Mouse (Mus musculus): Measurements from ENCODE around the gene Ankrd55.
"Not testable (repeated sequence)": the region's sequence is repeated elsewhere in the genome, so short reads cannot be mapped to it uniquely, and the experiment has no call there.

Ankrd55 gene

DNA sequence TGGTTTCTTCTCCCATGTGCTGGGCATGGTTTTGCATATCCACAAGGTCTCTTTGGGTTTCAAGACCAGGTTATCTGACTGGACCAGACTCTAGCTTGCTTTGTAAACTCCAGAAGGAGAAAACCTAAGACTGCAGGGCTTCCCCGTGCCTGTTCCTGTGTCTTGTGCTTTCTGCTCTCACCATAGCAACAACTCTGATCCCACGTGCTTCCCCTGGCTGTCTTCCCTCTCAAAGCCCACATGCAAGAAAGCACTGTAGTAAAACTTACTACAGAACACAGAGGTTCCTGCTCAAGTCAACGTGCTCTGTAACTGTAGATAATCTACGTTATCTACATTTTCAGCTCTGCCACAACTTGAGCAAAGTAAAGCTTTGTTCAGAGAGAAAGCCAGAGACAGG lies 4.2 kb downstream of the Ankrd55 start:
- no peak for ATAC-seq (ENCODE audit: insufficient number of reproducible peaks, low FRiP score, low TSS enrichment)

GRCm38 (mm10) chr13:112293092-112293491 lies 4.8 kb downstream of the Ankrd55 start:
- no peak for ATAC-seq (ENCODE audit: insufficient number of reproducible peaks, low FRiP score, low TSS enrichment)

- no peak for ATAC-seq (ENCODE audit: insufficient number of reproducible peaks, low FRiP score, low TSS enrichment)
Measured at GRCm38 (mm10) chr13:112294446-112294845, 6.2 kb downstream of the Ankrd55 start.

DNA sequence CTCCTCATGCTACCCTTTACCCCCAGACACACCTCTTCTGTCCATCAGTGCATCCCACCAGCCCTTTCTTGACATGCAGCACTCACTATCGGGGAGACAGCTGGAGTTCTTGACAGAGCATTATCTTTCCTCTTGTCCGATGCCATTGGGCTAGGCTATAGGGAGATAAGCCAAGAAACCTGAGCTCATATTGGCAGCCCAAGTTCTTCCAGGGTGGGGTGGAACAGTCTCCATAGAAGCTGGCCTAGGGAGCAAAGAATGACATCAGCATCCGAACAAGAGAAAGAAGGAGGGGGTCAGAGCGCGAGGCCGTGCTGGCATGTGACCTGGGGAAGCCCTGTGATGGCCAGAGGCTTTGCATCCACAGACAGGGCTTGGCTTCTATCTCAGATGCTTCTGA lies 9.5 kb downstream of the Ankrd55 start:
- ATAC-seq (ENCODE audit: insufficient number of reproducible peaks, low FRiP score, low TSS enrichment), result no peak

DNA sequence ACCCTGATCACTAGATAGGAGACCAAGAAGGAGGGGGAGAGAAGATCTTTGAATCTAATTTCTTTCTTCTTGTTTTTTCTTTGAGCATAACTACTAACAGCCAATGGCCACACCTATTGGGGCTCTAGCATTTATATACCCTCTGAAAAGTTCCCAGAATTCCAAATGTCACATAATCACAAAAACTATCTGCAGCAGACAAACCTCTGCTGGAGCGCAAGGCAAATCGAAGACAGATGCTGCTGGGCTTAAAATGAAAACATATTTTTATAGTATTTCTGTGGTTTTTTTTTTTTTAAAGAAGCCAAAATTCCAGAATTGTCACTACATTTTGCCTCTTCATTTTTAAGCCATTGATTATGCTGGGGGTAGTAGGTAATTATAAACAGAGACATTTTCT lies 15.2 kb downstream of the Ankrd55 start:
- no peak for ATAC-seq (ENCODE audit: insufficient number of reproducible peaks, low FRiP score, low TSS enrichment)

DNA sequence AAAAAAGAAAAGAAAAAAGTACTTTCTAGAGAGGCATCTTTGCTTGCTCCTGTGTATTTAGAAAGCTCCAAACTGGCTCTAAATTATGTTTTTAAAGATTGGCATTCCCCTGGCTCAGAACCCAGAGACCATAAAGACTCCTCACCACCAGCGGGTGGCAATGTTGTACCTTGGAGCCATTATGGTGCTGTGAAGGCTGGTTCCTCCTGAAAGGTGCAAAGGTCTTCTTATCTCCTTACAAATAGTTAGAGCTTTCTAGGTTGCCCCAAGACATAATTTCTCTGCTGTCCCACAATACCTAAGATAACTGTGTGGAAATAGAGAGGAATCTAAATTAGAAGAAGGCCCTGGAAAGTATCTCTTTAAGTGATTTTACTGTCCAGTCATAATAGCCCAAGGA lies 20.4 kb downstream of the Ankrd55 start:
- ATAC-seq (ENCODE audit: insufficient number of reproducible peaks, low FRiP score, low TSS enrichment), result no peak

GRCm38 (mm10) chr13:112311611-112312010 lies 23.4 kb downstream of the Ankrd55 start:
- not testable (repeated sequence) for ATAC-seq (ENCODE audit: insufficient number of reproducible peaks, low FRiP score, low TSS enrichment)

DNA sequence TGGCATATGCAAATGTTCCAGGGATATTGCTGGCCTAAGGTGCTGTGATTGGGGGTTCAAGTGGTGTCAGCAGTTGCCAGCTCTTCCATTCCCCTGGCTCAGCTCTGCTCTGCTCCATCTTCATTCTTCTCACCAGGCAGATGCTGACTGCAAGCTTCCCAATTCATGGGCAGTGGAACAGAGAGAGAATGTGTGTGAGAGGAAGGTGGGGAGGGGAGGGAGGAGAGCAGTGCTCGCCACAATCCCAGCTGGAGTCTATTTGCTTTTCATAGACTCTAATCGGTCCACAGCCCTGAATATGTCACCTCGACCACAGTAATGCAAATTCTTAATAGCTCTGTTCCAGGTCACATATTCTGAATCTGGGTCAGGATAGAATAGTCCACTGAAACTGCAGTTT lies 27.2 kb downstream of the Ankrd55 start:
- peak; percentile 52 for ATAC-seq (ENCODE audit: insufficient number of reproducible peaks, low FRiP score, low TSS enrichment)

DNA sequence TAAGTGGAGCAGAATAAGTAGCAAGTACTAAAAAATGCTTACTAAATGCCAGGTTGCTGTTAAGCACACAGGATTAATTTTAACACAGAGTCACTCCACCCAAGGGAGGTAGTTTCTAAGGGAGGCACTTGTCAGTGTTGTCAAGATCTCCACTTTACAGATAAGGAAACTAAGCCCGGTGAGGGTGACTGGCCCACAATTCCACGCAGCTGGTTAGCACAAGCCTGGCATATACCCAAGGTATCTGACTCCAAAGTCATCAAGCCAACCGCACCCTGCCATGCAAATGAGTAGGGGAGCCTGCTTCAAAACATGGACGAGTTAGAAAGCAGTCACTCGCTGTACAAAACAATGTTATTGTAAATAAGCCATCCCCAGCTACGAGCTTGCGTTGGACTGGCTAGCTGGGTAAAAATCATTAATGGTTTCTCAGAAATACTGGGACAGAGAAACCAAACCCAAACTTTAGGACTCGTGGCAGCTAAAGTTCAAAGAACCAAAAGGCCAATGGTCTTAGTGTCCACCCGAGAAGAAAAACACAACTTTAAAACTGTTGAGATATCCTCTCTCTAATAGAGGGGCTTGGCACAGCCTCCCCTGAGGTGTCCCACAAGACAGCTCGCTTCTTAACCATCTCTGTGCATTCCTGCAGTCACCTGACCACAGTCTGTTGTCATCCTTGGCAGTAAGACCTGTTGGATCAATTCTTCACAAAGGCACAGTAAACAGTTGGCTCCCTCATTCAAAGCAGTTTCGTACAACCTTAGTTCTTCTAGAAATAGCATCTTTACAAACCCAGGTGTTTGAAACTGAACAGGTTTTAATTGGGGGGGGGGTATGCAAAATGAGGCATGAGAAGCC lies 28.6 kb downstream of the Ankrd55 start:
- no peak for ATAC-seq (ENCODE audit: insufficient number of reproducible peaks, low FRiP score, low TSS enrichment)

DNA sequence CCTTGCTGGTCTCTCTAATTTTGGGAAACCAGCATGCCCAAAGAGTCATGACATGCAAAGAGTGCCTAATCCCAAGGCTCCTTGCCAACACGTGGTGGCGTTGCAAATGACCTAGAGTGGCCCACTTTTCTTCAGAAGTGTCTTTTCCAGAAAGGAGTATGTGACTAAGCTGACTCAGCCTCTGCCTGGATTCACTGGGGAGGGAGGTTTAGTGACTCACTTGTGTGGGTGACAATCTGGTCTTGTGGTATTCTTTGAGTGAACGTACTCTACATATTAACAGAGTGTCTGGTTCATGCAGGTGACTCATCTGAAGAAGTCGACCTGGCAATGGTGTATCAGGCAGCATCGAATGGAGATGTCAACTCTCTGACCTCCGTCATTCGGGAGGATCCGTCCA lies 29.9 kb downstream of the Ankrd55 start:
- no peak for ATAC-seq (ENCODE audit: insufficient number of reproducible peaks, low FRiP score, low TSS enrichment)

GRCm38 (mm10) chr13:112323591-112324266 lies 35.5 kb downstream of the Ankrd55 start:
- ATAC-seq (ENCODE audit: insufficient number of reproducible peaks, low FRiP score, low TSS enrichment), result no peak

DNA sequence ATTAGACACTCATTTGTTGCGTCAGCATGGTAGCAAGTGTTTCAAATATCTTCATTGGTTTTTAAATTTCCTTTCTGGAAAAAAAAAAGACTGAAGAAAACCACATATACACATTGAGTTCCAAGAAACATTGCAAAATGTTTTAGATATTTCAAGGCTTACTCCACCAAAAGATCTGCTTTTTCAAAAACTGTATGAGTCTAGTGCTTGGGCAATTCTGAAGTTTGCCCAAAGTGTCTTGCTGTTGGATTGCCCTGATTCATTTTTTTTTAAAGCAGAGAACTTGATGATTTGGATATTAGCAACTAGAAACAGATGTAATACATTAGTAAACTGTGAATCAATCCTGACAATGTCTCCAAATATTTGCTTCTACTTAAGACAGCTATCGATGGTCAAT lies 36.9 kb downstream of the Ankrd55 start:
- ATAC-seq (ENCODE audit: insufficient number of reproducible peaks, low FRiP score, low TSS enrichment), result no peak

- ATAC-seq (ENCODE audit: insufficient number of reproducible peaks, low FRiP score, low TSS enrichment), result no peak
Measured at GRCm38 (mm10) chr13:112326403-112326802, 38.2 kb downstream of the Ankrd55 start.

DNA sequence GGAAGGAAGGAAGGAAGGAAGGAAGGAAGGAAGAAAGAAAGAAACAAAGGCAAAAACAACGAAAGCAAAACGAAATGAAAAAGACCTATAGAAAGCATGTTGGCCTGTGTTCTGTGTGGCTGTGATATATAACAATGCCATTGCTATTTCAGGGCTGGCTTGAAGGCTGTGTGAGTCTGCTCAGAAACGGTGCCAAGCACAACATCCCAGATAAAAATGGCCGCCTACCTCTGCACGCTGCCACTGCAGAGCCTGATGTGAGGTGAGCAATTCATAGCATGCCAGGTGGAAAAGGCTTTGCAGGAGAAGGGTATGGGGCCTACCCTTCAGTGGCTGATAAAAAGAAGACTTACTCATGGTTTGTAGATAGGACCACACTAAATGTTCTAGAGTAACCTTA lies 38.7 kb downstream of the Ankrd55 start:
- ATAC-seq (ENCODE audit: insufficient number of reproducible peaks, low FRiP score, low TSS enrichment), result no peak

GRCm38 (mm10) chr13:112327511-112327910 lies 39.3 kb downstream of the Ankrd55 start:
- no peak for ATAC-seq (ENCODE audit: insufficient number of reproducible peaks, low FRiP score, low TSS enrichment)

GRCm38 (mm10) chr13:112330257-112330656 lies 42.0 kb downstream of the Ankrd55 start:
- no peak for ATAC-seq (ENCODE audit: insufficient number of reproducible peaks, low FRiP score, low TSS enrichment)

- no peak for ATAC-seq (ENCODE audit: insufficient number of reproducible peaks, low FRiP score, low TSS enrichment)
Measured at GRCm38 (mm10) chr13:112330919-112331681, 42.8 kb downstream of the Ankrd55 start.

- no peak for ATAC-seq (ENCODE audit: insufficient number of reproducible peaks, low FRiP score, low TSS enrichment)
Measured at GRCm38 (mm10) chr13:112331682-112332061, 43.4 kb downstream of the Ankrd55 start.

DNA sequence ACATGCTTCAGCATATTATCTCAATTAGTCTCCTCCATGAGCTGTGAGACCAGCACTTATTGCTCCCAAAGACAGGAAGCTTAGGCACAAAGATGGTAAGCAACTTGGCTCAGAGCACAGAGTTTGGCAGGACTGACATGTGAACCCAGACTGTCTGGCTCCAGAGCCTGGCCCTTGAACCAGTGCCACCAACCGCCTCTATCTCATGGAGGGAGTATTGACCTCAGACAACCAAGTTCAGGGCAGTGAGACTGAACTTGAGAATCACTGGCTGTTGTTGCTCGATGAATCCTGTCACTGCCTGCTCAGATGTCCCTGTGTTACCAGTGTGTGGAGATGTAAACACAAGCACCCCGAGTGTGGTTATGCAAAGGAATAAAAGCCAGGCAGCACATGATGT lies 47.3 kb downstream of the Ankrd55 start:
- no peak for ATAC-seq (ENCODE audit: insufficient number of reproducible peaks, low FRiP score, low TSS enrichment)

GRCm38 (mm10) chr13:112337146-112337545 lies 48.9 kb downstream of the Ankrd55 start:
- ATAC-seq (ENCODE audit: insufficient number of reproducible peaks, low FRiP score, low TSS enrichment), result no peak

GRCm38 (mm10) chr13:112340205-112340604 lies 52.0 kb downstream of the Ankrd55 start:
- no peak for ATAC-seq (ENCODE audit: insufficient number of reproducible peaks, low FRiP score, low TSS enrichment)

All from cerebellum, adult (tissue).